ENCODE assay signal across 15 mouse cellular contexts in the genomic region with DNA sequence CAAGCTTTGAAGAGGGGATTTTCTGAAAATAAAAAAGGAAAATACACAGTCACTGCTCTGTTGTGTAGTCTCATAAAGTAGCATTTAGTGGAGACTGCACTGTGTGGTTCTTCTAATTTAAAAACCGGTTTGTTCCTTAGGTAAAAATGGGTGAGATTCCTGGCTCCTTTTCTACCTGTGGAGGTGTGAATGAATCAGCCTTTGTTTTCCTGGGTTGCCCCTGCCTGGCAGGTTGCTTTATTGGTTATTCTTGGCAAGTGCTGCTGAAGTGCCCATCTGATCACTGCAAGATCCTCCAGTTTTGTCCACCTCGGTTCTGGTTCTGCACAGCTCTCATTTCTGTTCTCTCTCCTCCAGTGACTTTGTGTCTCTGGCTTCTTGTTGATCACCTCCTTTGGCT.
DNase-seq lines count a peak whose midpoint lies in the region; ATAC-seq lines count a peak whose summit lies in the region.
"Had no signal": no experiment of that assay in that cellular context is flagged by ENCODE, and none has a peak within 500 bp of the region (broad histone marks: within the 10 kb centered on the region; RNA-seq: fewer than 3 reads in every experiment).

No protein-coding gene starts in this region.

- WGBS in embryonic facial prominence, embryonic 15.5 days: 34% methylated on average over 2 of the region's 2 CpGs
- 28% methylated on average over 2 of the region's 2 CpGs for WGBS in midbrain, embryonic 12.5 days

- H3K4me2 ChIP-seq in embryonic facial prominence, embryonic 15.5 days (replicated peaks): no peak overlapping the region
- 0 out of 2 replicates have a peak overlapping the region, but pooled peaks have one; percentile 0 for H3K4me2 ChIP-seq in midbrain, embryonic 12.5 days (replicated peaks)
- H3K4me2 ChIP-seq: heart, embryonic 12.5 days; liver, embryonic 15.5 days had no signal

- peak; percentile 47 for ATAC-seq in frontal cortex, adult (ENCODE audit: low TSS enrichment)
- ATAC-seq in embryonic facial prominence, embryonic 15.5 days (ENCODE audit: insufficient number of reproducible peaks, low FRiP score, low TSS enrichment, low read depth): 0 out of 2 replicates have a peak, but pooled peaks have one; percentile 63
- peak; percentile 32 for ATAC-seq in midbrain, embryonic 12.5 days (ENCODE audit: low FRiP score, low read depth)
- no peak for ATAC-seq in erythroid progenitor cell, adult 5-6 weeks (replicated peaks; ENCODE audit: low FRiP score, poor library complexity, severe bottlenecking)
- ATAC-seq: activated CD4-positive, CD25-positive, alpha-beta regulatory T cell, adult 4 months had no signal

- no peak overlapping the region for H3K9ac ChIP-seq in embryonic facial prominence, embryonic 15.5 days
- no peak overlapping the region for H3K9ac ChIP-seq in midbrain, embryonic 12.5 days (replicated peaks)
- H3K9ac ChIP-seq: heart, embryonic 12.5 days; liver, embryonic 15.5 days had no signal

- H3K27me3 ChIP-seq in embryonic facial prominence, embryonic 15.5 days: no peaks in the 10 kb centered on the region
- no peaks in the 10 kb centered on the region for H3K27me3 ChIP-seq in midbrain, embryonic 12.5 days
- H3K27me3 ChIP-seq: heart, embryonic 12.5 days; liver, embryonic 15.5 days had no signal

- no peaks in the 10 kb centered on the region for H3K9me3 ChIP-seq in embryonic facial prominence, embryonic 15.5 days (replicated peaks)
- no peaks in the 10 kb centered on the region for H3K9me3 ChIP-seq in midbrain, embryonic 12.5 days
- H3K9me3 ChIP-seq: heart, embryonic 12.5 days; liver, embryonic 15.5 days had no signal

- no peaks in the 10 kb centered on the region for H3K36me3 ChIP-seq in embryonic facial prominence, embryonic 15.5 days
- H3K36me3 ChIP-seq in midbrain, embryonic 12.5 days: no peaks in the 10 kb centered on the region
- H3K36me3 ChIP-seq: heart, embryonic 12.5 days; liver, embryonic 15.5 days had no signal

- H3K27ac ChIP-seq in embryonic facial prominence, embryonic 15.5 days (replicated peaks): no peak overlapping the region
- H3K27ac ChIP-seq in midbrain, embryonic 12.5 days (replicated peaks): peak overlapping the region; percentile 58
- H3K27ac ChIP-seq: kidney, postnatal 0 days; liver, embryonic 15.5 days; macrophage had no signal

- no peak for DNase-seq in frontal cortex, postnatal 10 days (ENCODE audit: low spot score in 2 of 2)
- peak; percentile 50 for DNase-seq in cerebellum, adult 11-12 months
- DNase-seq in gastrocnemius, postnatal 10 days: no peak
- no peak for DNase-seq in lung, postnatal 14 days
- DNase-seq: right cerebral cortex, adult 18-20 months; thymus, postnatal 25 days had no signal

- H3K4me1 ChIP-seq in embryonic facial prominence, embryonic 15.5 days: no peaks in the 10 kb centered on the region
- peaks cover 17% of the 10 kb centered on the region for H3K4me1 ChIP-seq in midbrain, embryonic 12.5 days
- H3K4me1 ChIP-seq: heart, embryonic 12.5 days; liver, embryonic 15.5 days had no signal

- H3K4me3 ChIP-seq in embryonic facial prominence, embryonic 15.5 days (replicated peaks): no peak overlapping the region
- H3K4me3 ChIP-seq in midbrain, embryonic 12.5 days: no peak overlapping the region
- H3K4me3 ChIP-seq: heart, embryonic 12.5 days; liver, embryonic 15.5 days had no signal
